Mouse (Mus musculus): ENCODE data around the gene BC028528. TPM values are rescaled to one million over a fixed set of nuclear protein-coding genes. Genes with fewer than 3 reads are reported as not detected.

BC028528 gene
- total and polyA plus RNA-seq, 3 experiments: 7.4 to 13.6 TPM; not detected in 1

DNA sequence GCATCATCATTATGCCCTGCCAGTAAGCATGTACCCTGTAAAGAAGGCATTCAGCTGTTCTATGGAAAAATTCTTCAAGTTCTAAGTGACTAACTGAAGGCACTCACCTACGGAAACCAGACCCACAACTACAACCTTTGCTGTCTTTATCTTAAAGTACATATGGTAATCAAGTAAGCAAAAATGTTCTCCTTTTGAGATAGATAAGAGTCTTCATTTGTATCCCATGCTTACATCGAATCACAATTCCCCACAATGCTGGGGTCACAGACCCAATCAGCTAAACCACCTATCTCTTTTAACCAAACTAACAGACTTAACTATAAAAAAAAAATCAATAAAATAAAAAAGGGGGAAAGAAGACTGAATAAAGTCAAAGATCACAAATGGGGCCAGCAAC, 52.6 kb downstream of the BC028528 start:
- TF ChIP-seq NELFE (IDR thresholded peaks at IDR 0.05; ENCODE audit: low read depth, low read length) (no peak), MEF2A (IDR thresholded peaks at IDR 0.05; ENCODE audit: extremely low read depth, insufficient replicate concordance, low read depth, low read length, poor library complexity, severe bottlenecking) (no peak), ZC3H11A (IDR thresholded peaks at IDR 0.05; ENCODE audit: low read depth, low read length) (no peak), ZKSCAN1 (IDR thresholded peaks at IDR 0.05; ENCODE audit: low read depth, low read length) (no peak), TCF12 (IDR thresholded peaks at IDR 0.05; ENCODE audit: low read depth, low read length) (peak; percentile 64; the same call in 1 of the 2 replicates), MYC (IDR thresholded peaks at IDR 0.05; ENCODE audit: low read depth, low read length) (peak; percentile 52; the same call in 1 of the 2 replicates), TAL1 (IDR thresholded peaks at IDR 0.05; ENCODE audit: low read length) (no peak), SIN3A (IDR thresholded peaks at IDR 0.05; ENCODE audit: low read length) (no peak), SMC3 (IDR thresholded peaks at IDR 0.05; ENCODE audit: low read depth, low read length) (no peak), MAZ (IDR thresholded peaks at IDR 0.05; ENCODE audit: low read depth, low read length) (no peak), TBP (IDR thresholded peaks at IDR 0.05; ENCODE audit: low read depth, low read length) (no peak), EP300 (IDR thresholded peaks at IDR 0.05; ENCODE audit: low read depth in 1 of 2, low read length in 2 of 2) (peak; percentile 60 to 81), JUND (IDR thresholded peaks at IDR 0.05; ENCODE audit: low read depth, low read length) (no peak), RCOR1 (IDR thresholded peaks at IDR 0.05; ENCODE audit: low read depth, low read length) (peak; percentile 85; the same call in 1 of the 2 replicates), GATA1 (IDR thresholded peaks at IDR 0.05; ENCODE audit: low read depth, low read length) (peak; percentile 73), HCFC1 (IDR thresholded peaks at IDR 0.05; ENCODE audit: low read depth, low read length) (no peak), ELF1 (IDR thresholded peaks at IDR 0.05; ENCODE audit: low read depth, low read length) (no peak), MXI1 (IDR thresholded peaks at IDR 0.05; ENCODE audit: low read depth, low read length) (no peak; the same call in 1 of the 2 replicates)
- no peaks in the 10 kb centered on the region for H3K79me2 ChIP-seq (ENCODE audit: control insufficient read depth, insufficient read depth, low read length, poor library complexity)
- no peak overlapping the region for H3K9ac ChIP-seq (ENCODE audit: control insufficient read depth, low read depth, low read length, poor library complexity, severe bottlenecking)
- H3K27me3 ChIP-seq (ENCODE audit: control insufficient read depth in 1 of 2, insufficient read depth in 2 of 2, low read length in 2 of 2): no peaks in the 10 kb centered on the region
- peak; percentile 48 for DNase-seq (ENCODE audit: low read depth, low spot score)
- no peaks in the 10 kb centered on the region for H3K9me3 ChIP-seq (replicated peaks; ENCODE audit: insufficient read depth, low read length)
- H3K27ac ChIP-seq (ENCODE audit: control insufficient read depth, low read depth, low read length): 0 out of 2 replicates have a peak overlapping the region, but pooled peaks have one; percentile 17
- H3K4me3 ChIP-seq (ENCODE audit: control insufficient read depth in 1 of 2, insufficient read depth in 1 of 2, low read depth in 2 of 2, low read length in 2 of 2): no peak overlapping the region
- peaks cover 29 to 81% of the 10 kb centered on the region in 2 experiments for H3K36me3 ChIP-seq (ENCODE audit: control insufficient read depth in 1 of 2, insufficient read depth in 2 of 2, low read length in 2 of 2)
- H3K4me1 ChIP-seq (ENCODE audit: control insufficient read depth in 1 of 2, insufficient read depth in 2 of 2, low read length in 2 of 2): peaks cover 0 to 7% of the 10 kb centered on the region in 2 experiments; a peak in 3 of 4 replicates

Other genes starting within 250 kb of the BC028528 start
- 140 and 142 TPM in 2 replicates for gene Mcl1, start 233.2 kb downstream of the BC028528 start, total RNA-seq (2012; rRNA removed)
- gene Mcl1, start 233.2 kb downstream of the BC028528 start, polyA plus RNA-seq (2012; ENCODE audit: insufficient read depth in 1 of 2, insufficient read length in 2 of 2, low read depth in 1 of 2, low replicate concordance in 2 of 2, missing spikeins in 1 of 2): 100 to 1,000 TPM; 156 to 211 TPM
- gene Adamtsl4, start 204.1 kb downstream of the BC028528 start, total RNA-seq (2012; rRNA removed): 0.03 and 0.27 TPM in 2 replicates
- gene Adamtsl4, start 204.1 kb downstream of the BC028528 start, polyA plus RNA-seq (2012; ENCODE audit: insufficient read depth in 1 of 2, insufficient read length in 2 of 2, low read depth in 1 of 2, low replicate concordance in 2 of 2, missing spikeins in 1 of 2): under 1 TPM in 1 of 2 experiments, not detected in 1; 0.88 TPM
- gene Ecm1, start 152.4 kb downstream of the BC028528 start, total RNA-seq (2012; rRNA removed): 0.39 and 1.0 TPM in 2 replicates
- 1 to 10 TPM in 1 of 2 experiments, not detected in 1; 9.5 TPM for gene Ecm1, start 152.4 kb downstream of the BC028528 start, polyA plus RNA-seq (2012; ENCODE audit: insufficient read depth in 1 of 2, insufficient read length in 2 of 2, low read depth in 1 of 2, low replicate concordance in 2 of 2, missing spikeins in 1 of 2)
- gene Tars2, start 131.8 kb downstream of the BC028528 start, total RNA-seq (2012; rRNA removed): 138 and 141 TPM in 2 replicates
- gene Tars2, start 131.8 kb downstream of the BC028528 start, polyA plus RNA-seq (2012; ENCODE audit: insufficient read depth in 1 of 2, insufficient read length in 2 of 2, low read depth in 1 of 2, low replicate concordance in 2 of 2, missing spikeins in 1 of 2): 100 to 1,000 TPM in 1 of 2 experiments, not detected in 1; 237 TPM
- gene Rprd2, start 73.1 kb downstream of the BC028528 start, total RNA-seq (2012; rRNA removed): 16.3 and 17.1 TPM in 2 replicates
- 10 to 100 TPM; 31.9 to 42.0 TPM for gene Rprd2, start 73.1 kb downstream of the BC028528 start, polyA plus RNA-seq (2012; ENCODE audit: insufficient read depth in 1 of 2, insufficient read length in 2 of 2, low read depth in 1 of 2, low replicate concordance in 2 of 2, missing spikeins in 1 of 2)
- gene Prpf3, start 36.1 kb downstream of the BC028528 start, total RNA-seq (2012; rRNA removed): 109 and 126 TPM in 2 replicates
- gene Prpf3, start 36.1 kb downstream of the BC028528 start, polyA plus RNA-seq (2012; ENCODE audit: insufficient read depth in 1 of 2, insufficient read length in 2 of 2, low read depth in 1 of 2, low replicate concordance in 2 of 2, missing spikeins in 1 of 2): 100 to 1,000 TPM; 199 to 277 TPM
- gene Mrps21, start 20.5 kb downstream of the BC028528 start, total RNA-seq (2012; rRNA removed): 524 and 586 TPM in 2 replicates
- 100 to 1,000 TPM in 1 of 2 experiments, not detected in 1; 469 TPM for gene Mrps21, start 20.5 kb downstream of the BC028528 start, polyA plus RNA-seq (2012; ENCODE audit: insufficient read depth in 1 of 2, insufficient read length in 2 of 2, low read depth in 1 of 2, low replicate concordance in 2 of 2, missing spikeins in 1 of 2)
- gene Ciart, start 9.8 kb downstream of the BC028528 start, total RNA-seq (2012; rRNA removed): 4.9 and 18.5 TPM in 2 replicates
- gene Ciart, start 9.8 kb downstream of the BC028528 start, polyA plus RNA-seq (2012; ENCODE audit: insufficient read depth in 1 of 2, insufficient read length in 2 of 2, low read depth in 1 of 2, low replicate concordance in 2 of 2, missing spikeins in 1 of 2): 10 to 100 TPM in 1 of 2 experiments, not detected in 1; 23.8 TPM
- gene Aph1a, start 2.0 kb upstream of the BC028528 start, total RNA-seq (2012; rRNA removed): 110 and 127 TPM in 2 replicates
- 100 to 1,000 TPM in 1 of 2 experiments, not detected in 1; 170 TPM for gene Aph1a, start 2.0 kb upstream of the BC028528 start, polyA plus RNA-seq (2012; ENCODE audit: insufficient read depth in 1 of 2, insufficient read length in 2 of 2, low read depth in 1 of 2, low replicate concordance in 2 of 2, missing spikeins in 1 of 2)
- 0.15 TPM in 1 of 2 replicates, not detected in the other for gene Car14, start 12.7 kb upstream of the BC028528 start, total RNA-seq (2012; rRNA removed)
- gene Car14, start 12.7 kb upstream of the BC028528 start, polyA plus RNA-seq (2012; ENCODE audit: insufficient read depth in 1 of 2, insufficient read length in 2 of 2, low read depth in 1 of 2, low replicate concordance in 2 of 2, missing spikeins in 1 of 2): under 1 TPM in 1 of 2 experiments, not detected in 1; 0.38 TPM
- gene Anp32e, start 37.2 kb upstream of the BC028528 start, total RNA-seq (2012; rRNA removed): 159 and 197 TPM in 2 replicates
- 100 to 1,000 TPM; 412 to 748 TPM for gene Anp32e, start 37.2 kb upstream of the BC028528 start, polyA plus RNA-seq (2012; ENCODE audit: insufficient read depth in 1 of 2, insufficient read length in 2 of 2, low read depth in 1 of 2, low replicate concordance in 2 of 2, missing spikeins in 1 of 2)
- gene Plekho1, start 104.0 kb upstream of the BC028528 start, total RNA-seq (2012; rRNA removed): 4.2 and 6.4 TPM in 2 replicates
- gene Plekho1, start 104.0 kb upstream of the BC028528 start, polyA plus RNA-seq (2012; ENCODE audit: insufficient read depth in 1 of 2, insufficient read length in 2 of 2, low read depth in 1 of 2, low replicate concordance in 2 of 2, missing spikeins in 1 of 2): 10 to 100 TPM in 1 of 2 experiments, not detected in 1; 19.2 TPM
- 24.4 and 28.9 TPM in 2 replicates for gene Vps45, start 166.5 kb upstream of the BC028528 start, total RNA-seq (2012; rRNA removed)
- gene Vps45, start 166.5 kb upstream of the BC028528 start, polyA plus RNA-seq (2012; ENCODE audit: insufficient read depth in 1 of 2, insufficient read length in 2 of 2, low read depth in 1 of 2, low replicate concordance in 2 of 2, missing spikeins in 1 of 2): 10 to 100 TPM; 20.6 to 92.0 TPM
- gene Otud7b, start 212.5 kb upstream of the BC028528 start, total RNA-seq (2012; rRNA removed): 25.8 and 27.5 TPM in 2 replicates
- gene Otud7b, start 212.5 kb upstream of the BC028528 start, polyA plus RNA-seq (2012; ENCODE audit: insufficient read depth in 1 of 2, insufficient read length in 2 of 2, low read depth in 1 of 2, low replicate concordance in 2 of 2, missing spikeins in 1 of 2): 10 to 100 TPM; 17.9 to 24.4 TPM